Mouse (Mus musculus): Measurements from ENCODE around the gene Htr1d. TPM values are rescaled to one million over a fixed set of nuclear protein-coding genes. Genes with fewer than 3 reads are reported as not detected.

Gene Htr1d
- polyA plus RNA-seq, 1 experiment = 0.06 TPM

GRCm38 (mm10) chr4:136469941-136470346, 46.6 kb downstream of the Htr1d start:
- H3K79me2 ChIP-seq (ENCODE audit: control insufficient read depth, insufficient read depth) = peaks cover 53% of the 10 kb centered on the region
- no peaks in the 10 kb centered on the region for H3K36me3 ChIP-seq (ENCODE audit: control insufficient read depth, insufficient read depth)
- H3K79me3 ChIP-seq (ENCODE audit: low read depth) = peaks cover 42% of the 10 kb centered on the region
- H3K4me3 ChIP-seq (ENCODE audit: insufficient read depth, poor library complexity, severe bottlenecking) = peak overlapping the region; percentile 74
- peak overlapping the region; percentile 83 for H3ac ChIP-seq (ENCODE audit: control insufficient read depth, insufficient read length, low read depth)
- TF ChIP-seq MAX (IDR thresholded peaks at IDR 0.05) (no peak), CTCF (IDR thresholded peaks at IDR 0.05; ENCODE audit: control insufficient read depth, insufficient read depth, insufficient read length) (no peak), CEBPB (IDR thresholded peaks at IDR 0.05; ENCODE audit: low read depth) (no peak), MYOG (IDR thresholded peaks at IDR 0.05; ENCODE audit: control insufficient read depth, extremely low read depth, insufficient read length) (no peak), FOSL1 (IDR thresholded peaks at IDR 0.05; ENCODE audit: insufficient read depth, low read length, poor library complexity, severe bottlenecking) (no peak), MYOD1 (IDR thresholded peaks at IDR 0.05; ENCODE audit: control insufficient read depth, insufficient read length, low read depth) (no peak), USF1 (IDR thresholded peaks at IDR 0.05; ENCODE audit: low read depth) (no peak)
- no peaks in the 10 kb centered on the region for H3K27me3 ChIP-seq (ENCODE audit: control insufficient read depth, insufficient read depth, insufficient read length)

DNA sequence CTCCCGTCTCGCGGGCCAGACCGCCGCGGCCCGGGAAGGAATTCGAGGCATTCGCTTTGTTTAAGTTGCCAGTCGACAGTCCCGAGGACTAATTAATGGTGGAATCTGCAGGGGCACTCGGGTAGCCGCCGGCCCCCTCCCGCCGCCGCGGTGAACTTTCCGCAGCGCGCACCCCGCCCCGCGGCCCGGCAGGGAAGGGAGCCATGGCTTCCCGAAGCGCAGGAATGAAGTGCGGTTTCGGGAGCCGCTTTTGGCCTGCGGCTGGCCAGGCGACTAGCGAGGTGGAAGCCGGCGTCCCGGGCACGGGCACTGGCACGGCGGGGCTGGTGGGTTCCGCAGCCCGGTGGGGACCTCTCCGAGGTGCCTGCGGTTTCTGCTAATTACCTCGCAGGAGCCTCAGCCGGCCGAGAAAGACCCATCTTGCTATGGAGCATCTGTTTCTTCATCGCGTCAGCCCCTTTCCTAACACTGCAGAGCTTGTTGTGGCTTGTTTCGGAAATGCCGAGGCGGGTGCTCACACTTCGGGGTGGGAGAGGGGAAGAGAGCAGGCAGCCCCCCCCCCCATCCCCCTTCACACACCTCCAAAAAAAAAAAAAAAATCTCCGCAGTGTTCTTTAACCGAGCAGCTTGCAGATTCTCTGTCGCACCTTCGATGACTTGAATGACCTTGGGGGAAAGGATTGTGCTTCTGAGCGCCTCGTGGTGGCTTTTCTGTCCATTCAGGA, 47.2 kb downstream of the Htr1d start:
- Histone ChIP-seq H3K79me2 (ENCODE audit: control insufficient read depth, insufficient read depth) (peaks cover 59% of the 10 kb centered on the region), H3K79me3 (ENCODE audit: low read depth) (peaks cover 48% of the 10 kb centered on the region), H3K4me3 (ENCODE audit: insufficient read depth, poor library complexity, severe bottlenecking) (peak overlapping the region; percentile 74), H3K36me3 (ENCODE audit: control insufficient read depth, insufficient read depth) (no peaks in the 10 kb centered on the region), H3K27me3 (ENCODE audit: control insufficient read depth, insufficient read depth, insufficient read length) (no peaks in the 10 kb centered on the region), H3ac (ENCODE audit: control insufficient read depth, insufficient read length, low read depth) (peak overlapping the region; percentile 83)
- TF ChIP-seq FOSL1 (IDR thresholded peaks at IDR 0.05; ENCODE audit: insufficient read depth, low read length, poor library complexity, severe bottlenecking) (no peak), MAX (IDR thresholded peaks at IDR 0.05) (no peak), MYOG (IDR thresholded peaks at IDR 0.05; ENCODE audit: control insufficient read depth, extremely low read depth, insufficient read length) (no peak), CEBPB (IDR thresholded peaks at IDR 0.05; ENCODE audit: low read depth) (no peak), CTCF (IDR thresholded peaks at IDR 0.05; ENCODE audit: control insufficient read depth, insufficient read depth, insufficient read length) (no peak), USF1 (IDR thresholded peaks at IDR 0.05; ENCODE audit: low read depth) (no peak), MYOD1 (IDR thresholded peaks at IDR 0.05; ENCODE audit: control insufficient read depth, insufficient read length, low read depth) (no peak)

- H3ac ChIP-seq (ENCODE audit: control insufficient read depth, insufficient read length, low read depth) = no peak overlapping the region
- peaks cover 94% of the 10 kb centered on the region for H3K79me3 ChIP-seq (ENCODE audit: low read depth)
- no peaks in the 10 kb centered on the region for H3K27me3 ChIP-seq (ENCODE audit: control insufficient read depth, insufficient read depth, insufficient read length)
- TF ChIP-seq CEBPB (IDR thresholded peaks at IDR 0.05; ENCODE audit: low read depth) (no peak), CTCF (IDR thresholded peaks at IDR 0.05; ENCODE audit: control insufficient read depth, insufficient read depth, insufficient read length) (no peak), MAX (IDR thresholded peaks at IDR 0.05) (no peak), USF1 (IDR thresholded peaks at IDR 0.05; ENCODE audit: low read depth) (no peak), FOSL1 (IDR thresholded peaks at IDR 0.05; ENCODE audit: insufficient read depth, low read length, poor library complexity, severe bottlenecking) (no peak), MYOD1 (IDR thresholded peaks at IDR 0.05; ENCODE audit: control insufficient read depth, insufficient read length, low read depth) (no peak), MYOG (IDR thresholded peaks at IDR 0.05; ENCODE audit: control insufficient read depth, extremely low read depth, insufficient read length) (no peak)
- no peak overlapping the region for H3K4me3 ChIP-seq (ENCODE audit: insufficient read depth, poor library complexity, severe bottlenecking)
- peaks cover 100% of the 10 kb centered on the region for H3K79me2 ChIP-seq (ENCODE audit: control insufficient read depth, insufficient read depth)
- H3K36me3 ChIP-seq (ENCODE audit: control insufficient read depth, insufficient read depth) = peaks cover 5% of the 10 kb centered on the region
Measured at GRCm38 (mm10) chr4:136476692-136477091, 53.4 kb downstream of the Htr1d start.

DNA sequence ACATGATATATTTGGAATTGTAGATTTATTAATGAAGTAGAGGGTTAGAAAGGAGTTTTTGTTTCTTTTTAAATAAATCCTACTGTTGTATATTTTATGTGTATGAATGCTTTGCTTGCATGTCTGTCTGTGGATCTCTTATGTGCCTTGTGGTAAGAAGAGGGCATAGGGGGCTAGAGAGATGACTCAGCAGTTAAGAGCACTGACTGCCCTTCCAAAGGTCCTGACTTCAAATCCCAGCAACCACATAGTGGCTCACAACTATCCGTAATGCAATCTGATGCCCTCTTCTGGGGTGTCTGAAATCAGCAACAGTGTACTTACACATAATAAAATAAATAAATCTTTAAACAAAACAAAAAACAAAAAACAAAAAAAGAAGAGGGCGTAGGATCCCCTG, 63.2 kb downstream of the Htr1d start:
- peaks cover 5% of the 10 kb centered on the region for H3K36me3 ChIP-seq (ENCODE audit: control insufficient read depth, insufficient read depth)
- H3ac ChIP-seq (ENCODE audit: control insufficient read depth, insufficient read length, low read depth) = no peak overlapping the region
- peaks cover 100% of the 10 kb centered on the region for H3K79me2 ChIP-seq (ENCODE audit: control insufficient read depth, insufficient read depth)
- H3K4me3 ChIP-seq (ENCODE audit: insufficient read depth, poor library complexity, severe bottlenecking) = no peak overlapping the region
- peaks cover 89% of the 10 kb centered on the region for H3K79me3 ChIP-seq (ENCODE audit: low read depth)
- TF ChIP-seq MYOG (IDR thresholded peaks at IDR 0.05; ENCODE audit: control insufficient read depth, extremely low read depth, insufficient read length) = no peak
- no peak for TF ChIP-seq FOSL1 (IDR thresholded peaks at IDR 0.05; ENCODE audit: insufficient read depth, low read length, poor library complexity, severe bottlenecking)
- no peak for TF ChIP-seq CTCF (IDR thresholded peaks at IDR 0.05; ENCODE audit: control insufficient read depth, insufficient read depth, insufficient read length)
- no peak for TF ChIP-seq USF1 (IDR thresholded peaks at IDR 0.05; ENCODE audit: low read depth)
- TF ChIP-seq MAX (IDR thresholded peaks at IDR 0.05) = no peak
- no peaks in the 10 kb centered on the region for H3K27me3 ChIP-seq (ENCODE audit: control insufficient read depth, insufficient read depth, insufficient read length)

Other genes with a start within 250 kb of the Htr1d start
- gene Asap3, start 217.2 kb upstream of the Htr1d start, polyA plus RNA-seq (2012; fragmentation: generic; extraction: Trizol) = 3.8 TPM
- 2.8 TPM for gene Tcea3, start 175.8 kb upstream of the Htr1d start, polyA plus RNA-seq (2012; fragmentation: generic; extraction: Trizol)
- 5.2 TPM for gene Zfp46, start 138.8 kb upstream of the Htr1d start, polyA plus RNA-seq (2012; fragmentation: generic; extraction: Trizol)
- 38.4 TPM for gene Hnrnpr, start 112.6 kb upstream of the Htr1d start, polyA plus RNA-seq (2012; fragmentation: generic; extraction: Trizol)
- gene 6030445D17Rik, start 38.7 kb downstream of the Htr1d start, polyA plus RNA-seq (2012; fragmentation: generic; extraction: Trizol) = 0.46 TPM
- gene Luzp1, start 46.2 kb downstream of the Htr1d start, polyA plus RNA-seq (2012; fragmentation: generic; extraction: Trizol) = 16.1 TPM
- gene Kdm1a, start 179.2 kb downstream of the Htr1d start, polyA plus RNA-seq (2012; fragmentation: generic; extraction: Trizol) = 47.2 TPM
- not detected for gene Tex46, start 186.9 kb downstream of the Htr1d start, polyA plus RNA-seq (2012; fragmentation: generic; extraction: Trizol)
- gene Lactbl1, start 199.1 kb downstream of the Htr1d start, polyA plus RNA-seq (2012; fragmentation: generic; extraction: Trizol) = not detected